Mouse (Mus musculus) heart, postnatal 0 days (tissue): Measurements from ENCODE around the gene Myo10. TPM values are rescaled to one million over a fixed set of nuclear protein-coding genes. Genes with fewer than 3 reads are reported as not detected.

Experiments used
- ATAC-seq: fragments of 200-750 bp; cut with Nextera tagmentation; 2 replicates; pipeline ENCODE4 v1.8.0; 2017; ENCODE audit warnings: low read depth, moderate number of reproducible peaks, moderate library complexity; ENCODE audit not compliant: insufficient read depth
- DNase-seq: peaks from one replicate; pipeline ENCODE4 v3.0.0-alpha.2; 2016; ENCODE audit warnings: low spot score
- H3K27ac ChIP-seq: fragments of 300-500 bp; sonication (generic); 2 replicates; pipeline ENCODE4 v1.5.1; 2014; ENCODE audit warnings: low read depth, mild to moderate bottlenecking
- H3K27me3 ChIP-seq: fragments of 300-500 bp; sonication (generic); 2 replicates; pipeline ENCODE4 v1.6.1; 2014; ENCODE audit warnings: low read length, mixed read lengths; ENCODE audit not compliant: control insufficient read depth, insufficient read depth
- H3K36me3 ChIP-seq: fragments of 300-500 bp; sonication (generic); replicated peaks from 2 replicates; pipeline ENCODE4 v1.6.1; 2014; ENCODE audit warnings: low read length, mixed read lengths; ENCODE audit not compliant: control insufficient read depth, insufficient read depth
- H3K4me1 ChIP-seq: fragments of 300-500 bp; sonication (generic); 2 replicates; pipeline ENCODE4 v1.6.1; 2014; ENCODE audit warnings: antibody characterized with exemption; ENCODE audit not compliant: control insufficient read depth, insufficient read depth
- H3K4me2 ChIP-seq: fragments of 300-500 bp; sonication (generic); 2 replicates; pipeline ENCODE4 v1.6.1; 2014; ENCODE audit warnings: low read depth, mild to moderate bottlenecking, low read length, moderate library complexity
- H3K4me3 ChIP-seq: fragments of 300-500 bp; sonication (generic); 2 replicates; pipeline ENCODE4 v1.5.1; 2014; ENCODE audit warnings: low read depth, low read length
- H3K9ac ChIP-seq: fragments of 300-500 bp; sonication (generic); replicated peaks from 2 replicates; pipeline ENCODE4 v1.6.1; 2014; ENCODE audit warnings: low read depth, low read length, mixed read lengths
- H3K9me3 ChIP-seq: fragments of 300-500 bp; sonication (generic); replicated peaks from 2 replicates; pipeline ENCODE4 v1.6.1; 2016; ENCODE audit warnings: low read length; ENCODE audit not compliant: control insufficient read depth
- CTCF ChIP-seq: IDR thresholded peaks from 2 replicates; pipeline ENCODE4 v1.5.1; 2016; ENCODE audit warnings: antibody characterized with exemption, control low read depth, low read depth
- EP300 ChIP-seq: IDR thresholded peaks from 2 replicates; pipeline ENCODE4 v1.6.1; 2016; ENCODE audit warnings: antibody characterized with exemption, low read depth
- WGBS: fragments of 180-500 bp; shearing (Covaris S2); extraction: QIAGEN DNeasy Blood & Tissue Kit; methylation state at CpG from one replicate; pipeline ENCODE4 v1.1.7; 2014; 5-methylcytosine and 5-hydroxymethylcytosine counted together
- polyA plus RNA-seq: library from polyadenylated mRNA; unstranded; fragments of >200 nt; fragmentation: Nextera tagmentation; extraction: Ambion mirVana; gene quantifications from 2 replicates; pipeline ENCODE4 v1.2.1, GENCODE M21; 2015
- total RNA-seq: library from RNA; depleted of rRNA; stranded (reverse); fragments of >200 nt; gene quantifications from 2 replicates; pipeline ENCODE4 v1.2.3, GENCODE M21; 2014; ENCODE audit warnings: low replicate concordance

The Myo10 gene
- total and polyA plus RNA-seq, 2 experiments from 2014 or later = 6.2 to 7.6 TPM

- WGBS = 29% methylated on average over 6 of the region's 6 CpGs
- no peaks in the 10 kb centered on the region for H3K4me1 ChIP-seq
- H3K27me3 ChIP-seq = no peaks in the 10 kb centered on the region
- no peak for DNase-seq
- no peaks in the 10 kb centered on the region for H3K36me3 ChIP-seq
- no peak overlapping the region for H3K27ac ChIP-seq
- no peaks in the 10 kb centered on the region for H3K9me3 ChIP-seq
- H3K9ac ChIP-seq = no peak overlapping the region
- H3K4me3 ChIP-seq = no peak overlapping the region
- no peak overlapping the region for H3K4me2 ChIP-seq
- no peak for TF ChIP-seq EP300
- no peak for TF ChIP-seq CTCF
- no peak for ATAC-seq
Measured at GRCm38 (mm10) chr15:25603286-25603685, 19.0 kb upstream of the Myo10 start.

GRCm38 (mm10) chr15:25604231-25604630 is 18.1 kb upstream of the Myo10 start:
- DNase-seq (no peak), ATAC-seq (no peak)
- no peaks in the 10 kb centered on the region for H3K9me3 ChIP-seq
- H3K27me3 ChIP-seq = no peaks in the 10 kb centered on the region
- WGBS = 70% methylated on average over 1 of the region's 1 CpGs
- no peak overlapping the region for H3K4me3 ChIP-seq
- H3K4me1 ChIP-seq = no peaks in the 10 kb centered on the region
- H3K27ac ChIP-seq = no peak overlapping the region
- TF ChIP-seq CTCF = no peak
- TF ChIP-seq EP300 = no peak
- no peaks in the 10 kb centered on the region for H3K36me3 ChIP-seq
- H3K9ac ChIP-seq = no peak overlapping the region
- no peak overlapping the region for H3K4me2 ChIP-seq

- DNase-seq (no peak), ATAC-seq (no peak)
- no peak overlapping the region for H3K4me2 ChIP-seq
- H3K27me3 ChIP-seq = no peaks in the 10 kb centered on the region
- H3K9me3 ChIP-seq = no peaks in the 10 kb centered on the region
- no peaks in the 10 kb centered on the region for H3K36me3 ChIP-seq
- WGBS = 69% methylated on average over 4 of the region's 4 CpGs
- H3K4me3 ChIP-seq = no peak overlapping the region
- H3K9ac ChIP-seq = no peak overlapping the region
- TF ChIP-seq EP300 (no peak), CTCF (no peak)
- H3K4me1 ChIP-seq = no peaks in the 10 kb centered on the region
- H3K27ac ChIP-seq = no peak overlapping the region
Measured at GRCm38 (mm10) chr15:25605376-25605775, 16.9 kb upstream of the Myo10 start.

- no peaks in the 10 kb centered on the region for H3K36me3 ChIP-seq
- H3K4me2 ChIP-seq = no peak overlapping the region
- no peak overlapping the region for H3K4me3 ChIP-seq
- TF ChIP-seq CTCF (no peak), EP300 (no peak)
- no peaks in the 10 kb centered on the region for H3K9me3 ChIP-seq
- ATAC-seq = no peak
- H3K9ac ChIP-seq = no peak overlapping the region
- no peak for DNase-seq
- no peak overlapping the region for H3K27ac ChIP-seq
- no peaks in the 10 kb centered on the region for H3K27me3 ChIP-seq
- WGBS = 38% methylated on average over 3 of the region's 3 CpGs
- no peaks in the 10 kb centered on the region for H3K4me1 ChIP-seq
Measured at GRCm38 (mm10) chr15:25608742-25609141, 13.6 kb upstream of the Myo10 start.

GRCm38 (mm10) chr15:25609253-25609652 is 13.1 kb upstream of the Myo10 start:
- ATAC-seq (no peak), DNase-seq (no peak)
- H3K4me2 ChIP-seq = no peak overlapping the region
- TF ChIP-seq CTCF = no peak
- no peak for TF ChIP-seq EP300
- H3K27me3 ChIP-seq = no peaks in the 10 kb centered on the region
- no peaks in the 10 kb centered on the region for H3K36me3 ChIP-seq
- no peaks in the 10 kb centered on the region for H3K4me1 ChIP-seq
- no peak overlapping the region for H3K27ac ChIP-seq
- no peak overlapping the region for H3K4me3 ChIP-seq
- H3K9me3 ChIP-seq = no peaks in the 10 kb centered on the region
- 22% methylated on average over 10 of the region's 10 CpGs for WGBS
- H3K9ac ChIP-seq = no peak overlapping the region

- 64% methylated on average over 6 of the region's 6 CpGs for WGBS
- H3K9me3 ChIP-seq = no peaks in the 10 kb centered on the region
- H3K4me2 ChIP-seq = no peak overlapping the region
- no peak overlapping the region for H3K27ac ChIP-seq
- H3K9ac ChIP-seq = no peak overlapping the region
- no peak for TF ChIP-seq EP300
- no peak for TF ChIP-seq CTCF
- ATAC-seq = no peak
- H3K36me3 ChIP-seq = no peaks in the 10 kb centered on the region
- no peak overlapping the region for H3K4me3 ChIP-seq
- no peaks in the 10 kb centered on the region for H3K27me3 ChIP-seq
- no peaks in the 10 kb centered on the region for H3K4me1 ChIP-seq
- DNase-seq = no peak
Measured at GRCm38 (mm10) chr15:25611178-25611577, 11.1 kb upstream of the Myo10 start.
